Mouse (Mus musculus) intestine, postnatal 0 days (tissue): Measurements from ENCODE around the gene Ackr4. TPM values are rescaled to one million over a fixed set of nuclear protein-coding genes. Genes with fewer than 3 reads are reported as not detected.

Source experiments
- ATAC-seq: fragments of 200-750 bp; cut with Nextera tagmentation; 2 replicates; pipeline ENCODE4 v1.8.0; 2017; ENCODE audit warnings: mild to moderate bottlenecking, moderate TSS enrichment, moderate library complexity
- H3K27ac ChIP-seq: fragments of 300-500 bp; sonication (generic); 2 replicates; pipeline ENCODE4 v1.5.1; 2014; ENCODE audit warnings: mild to moderate bottlenecking, low read depth, low read length, moderate library complexity
- H3K27me3 ChIP-seq: fragments of 300-500 bp; sonication (generic); replicated peaks from 2 replicates; pipeline ENCODE4 v1.6.1; 2014; ENCODE audit warnings: low read length, mixed read lengths; ENCODE audit not compliant: control insufficient read depth, insufficient read depth
- H3K36me3 ChIP-seq: fragments of 300-500 bp; sonication (generic); 2 replicates; pipeline ENCODE4 v1.6.1; 2014; ENCODE audit warnings: mild to moderate bottlenecking, moderate library complexity; ENCODE audit not compliant: control insufficient read depth, insufficient read depth
- H3K4me1 ChIP-seq: fragments of 300-500 bp; sonication (generic); replicated peaks from 2 replicates; pipeline ENCODE4 v1.6.1; 2014; ENCODE audit warnings: antibody characterized with exemption, low read length, mixed read lengths; ENCODE audit not compliant: control insufficient read depth, insufficient read depth
- H3K4me2 ChIP-seq: fragments of 300-500 bp; sonication (generic); replicated peaks from 2 replicates; pipeline ENCODE4 v1.6.1; 2014; ENCODE audit warnings: low read depth, mild to moderate bottlenecking, moderate library complexity
- H3K4me3 ChIP-seq: fragments of 300-500 bp; sonication (generic); 2 replicates; pipeline ENCODE4 v1.5.1; 2014; ENCODE audit warnings: low read depth, low read length
- H3K9ac ChIP-seq: fragments of 300-500 bp; sonication (generic); 2 replicates; pipeline ENCODE4 v1.6.1; 2014; ENCODE audit warnings: mild to moderate bottlenecking, low read depth, low read length
- H3K9me3 ChIP-seq: fragments of 300-500 bp; sonication (generic); 2 replicates; pipeline ENCODE4 v1.6.1; 2016; ENCODE audit warnings: mixed run types; ENCODE audit not compliant: control insufficient read depth
- CTCF ChIP-seq: sonication (generic); IDR thresholded peaks from 2 replicates; pipeline ENCODE4 v1.5.1; 2016; ENCODE audit warnings: low read depth, mild to moderate bottlenecking, control low read depth, antibody characterized with exemption, moderate library complexity
- WGBS: fragments of 180-500 bp; shearing (Covaris S2); extraction: QIAGEN DNeasy Blood & Tissue Kit; methylation state at CpG from one replicate; pipeline ENCODE4 v1.1.7; 2014; 5-methylcytosine and 5-hydroxymethylcytosine counted together
- polyA plus RNA-seq: library from polyadenylated mRNA; unstranded; fragments of >200 nt; fragmentation: Nextera tagmentation; extraction: Ambion mirVana; gene quantifications from 2 replicates; pipeline ENCODE4 v1.2.1, GENCODE M21; 2015

Ackr4 gene
- polyA plus RNA-seq, 1 experiment from 2014 or later, result 7.0 TPM

DNA sequence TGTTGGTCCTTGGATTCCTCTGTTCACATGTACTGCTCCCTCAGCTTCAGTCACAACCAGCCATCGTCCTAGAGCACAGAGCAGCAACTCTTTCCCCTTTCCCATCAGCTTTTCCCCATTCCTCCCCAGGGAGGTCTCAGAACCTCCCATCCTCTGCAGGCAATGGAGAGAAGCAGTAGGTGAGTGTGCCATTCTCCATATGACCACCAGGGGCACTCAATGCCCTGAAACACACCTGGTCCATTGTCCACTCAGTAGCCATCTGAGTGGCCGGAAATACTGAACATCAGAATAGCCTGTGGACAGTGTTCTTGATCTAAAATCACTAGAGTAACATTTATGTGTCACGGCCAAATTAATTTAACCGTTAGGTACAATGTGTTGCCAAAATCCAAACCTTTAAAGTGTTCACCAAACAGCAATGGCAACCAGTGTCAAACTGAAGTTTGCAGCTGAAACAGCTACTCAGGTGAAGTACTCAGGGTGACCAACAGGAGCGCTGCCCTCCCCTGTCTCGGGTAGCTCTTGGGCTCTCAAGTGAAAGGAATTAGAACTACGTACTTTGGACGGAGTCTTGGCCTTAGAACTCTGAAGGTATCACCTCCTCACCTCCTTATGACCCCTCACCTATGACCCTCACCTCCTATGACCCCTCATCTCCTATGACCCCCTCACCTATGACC lies 17.7 kb upstream of the Ackr4 start:
- 80% methylated on average over 8 of the region's 8 CpGs for WGBS
- H3K9ac ChIP-seq, result no peak overlapping the region
- TF ChIP-seq CTCF, result peak; percentile 74

DNA sequence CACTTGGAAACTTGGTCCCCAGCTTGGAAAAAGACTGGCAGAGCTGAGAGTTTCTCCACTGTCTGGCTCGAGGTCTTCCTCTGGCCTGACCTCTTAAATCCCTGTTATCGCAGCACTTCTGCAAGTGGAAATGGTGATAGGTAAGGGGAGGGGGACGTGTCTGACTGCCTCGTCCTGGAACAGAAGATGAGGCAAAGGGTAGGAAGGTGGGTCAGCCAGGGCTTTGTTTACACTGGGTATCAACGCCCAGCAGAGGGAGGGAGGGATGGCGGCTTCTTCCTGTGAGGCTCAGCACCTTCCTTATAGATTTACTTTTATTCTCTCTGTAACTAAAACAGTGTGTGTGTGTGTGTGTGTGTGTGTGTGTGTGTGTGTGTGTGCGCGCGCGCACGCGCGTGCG lies 16.1 kb upstream of the Ackr4 start:
- H3K9me3 ChIP-seq, result no peaks in the 10 kb centered on the region
- no peaks in the 10 kb centered on the region for H3K27me3 ChIP-seq
- H3K4me1 ChIP-seq, result no peaks in the 10 kb centered on the region
- 60% methylated on average over 14 of the region's 14 CpGs for WGBS
- no peak overlapping the region for H3K9ac ChIP-seq
- H3K4me2 ChIP-seq, result no peak overlapping the region
- no peak for ATAC-seq
- no peak for TF ChIP-seq CTCF
- H3K4me3 ChIP-seq, result no peak overlapping the region
- H3K27ac ChIP-seq, result no peak overlapping the region
- no peaks in the 10 kb centered on the region for H3K36me3 ChIP-seq

More for the DNA sequence above, 17.7 kb upstream of the Ackr4 start:
- no peaks in the 10 kb centered on the region for H3K9me3 ChIP-seq
- no peaks in the 10 kb centered on the region for H3K27me3 ChIP-seq
- no peak overlapping the region for H3K4me3 ChIP-seq
- no peaks in the 10 kb centered on the region for H3K4me1 ChIP-seq
- no peak overlapping the region for H3K27ac ChIP-seq
- H3K36me3 ChIP-seq, result no peaks in the 10 kb centered on the region
- ATAC-seq, result peak; percentile 26; the same call in 1 of the 2 replicates
- no peak overlapping the region for H3K4me2 ChIP-seq

GRCm38 (mm10) chr9:104140351-104140750 lies 13.6 kb upstream of the Ackr4 start:
- 86% methylated on average over 6 of the region's 6 CpGs for WGBS

GRCm38 (mm10) chr9:104130141-104130755 lies 3.5 kb upstream of the Ackr4 start:
- no peaks in the 10 kb centered on the region for H3K27me3 ChIP-seq
- no peaks in the 10 kb centered on the region for H3K4me1 ChIP-seq
- no peak for TF ChIP-seq CTCF
- no peak overlapping the region for H3K27ac ChIP-seq
- peak; percentile 56 for ATAC-seq
- H3K9ac ChIP-seq, result no peak overlapping the region
- H3K4me3 ChIP-seq, result no peak overlapping the region
- H3K36me3 ChIP-seq, result peaks cover 8% of the 10 kb centered on the region; the same call in 1 of the 2 replicates
- no peaks in the 10 kb centered on the region for H3K9me3 ChIP-seq
- H3K4me2 ChIP-seq, result no peak overlapping the region
- 70% methylated on average over 9 of the region's 9 CpGs for WGBS

More at GRCm38 (mm10) chr9:104140351-104140750, 13.6 kb upstream of the Ackr4 start:
- Histone ChIP-seq H3K27ac (no peak overlapping the region), H3K4me1 (no peaks in the 10 kb centered on the region), H3K9me3 (no peaks in the 10 kb centered on the region), H3K36me3 (no peaks in the 10 kb centered on the region), H3K9ac (no peak overlapping the region), H3K4me2 (no peak overlapping the region), H3K4me3 (no peak overlapping the region), H3K27me3 (no peaks in the 10 kb centered on the region)
- no peak for TF ChIP-seq CTCF
- ATAC-seq, result no peak

GRCm38 (mm10) chr9:104128110-104128509 lies 1.4 kb upstream of the Ackr4 start:
- Histone ChIP-seq H3K9ac (no peak overlapping the region), H3K27ac (no peak overlapping the region), H3K4me3 (no peak overlapping the region), H3K4me2 (no peak overlapping the region), H3K9me3 (no peaks in the 10 kb centered on the region), H3K4me1 (no peaks in the 10 kb centered on the region), H3K27me3 (no peaks in the 10 kb centered on the region), H3K36me3 (peaks cover 16% of the 10 kb centered on the region; the same call in 1 of the 2 replicates)
- no peak for ATAC-seq
- WGBS, result 77% methylated on average over 2 of the region's 2 CpGs
- TF ChIP-seq CTCF, result no peak

DNA sequence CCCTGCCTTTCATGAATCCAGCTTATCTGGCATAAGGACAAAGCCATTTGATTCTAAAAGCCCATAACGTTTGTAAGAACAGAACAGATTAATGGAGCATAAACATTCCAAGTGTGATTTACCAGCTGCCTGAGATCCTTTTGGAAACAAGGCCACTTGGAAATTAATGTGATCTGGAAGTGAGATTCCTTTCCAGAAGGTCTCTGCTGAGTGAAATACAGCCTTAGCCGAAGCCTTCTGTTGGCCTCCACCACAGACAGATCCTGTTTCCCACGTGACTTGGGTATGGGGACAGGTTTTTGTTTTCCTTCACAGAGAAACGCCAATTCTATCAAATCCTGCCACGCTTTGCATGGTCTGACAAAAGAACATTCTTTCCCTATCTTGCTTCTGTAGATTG lies 3.1 kb downstream of the Ackr4 start:
- no peak for ATAC-seq
- Histone ChIP-seq H3K4me1 (no peaks in the 10 kb centered on the region), H3K27ac (no peak overlapping the region), H3K27me3 (no peaks in the 10 kb centered on the region), H3K9ac (no peak overlapping the region), H3K36me3 (peaks cover 27% of the 10 kb centered on the region; the same call in 1 of the 2 replicates), H3K9me3 (no peaks in the 10 kb centered on the region), H3K4me2 (no peak overlapping the region), H3K4me3 (no peak overlapping the region)
- no peak for TF ChIP-seq CTCF
- WGBS, result 46% methylated on average over 5 of the region's 5 CpGs
